Mouse (Mus musculus): Measurements from ENCODE around the gene St3gal4.

St3gal4 gene

GRCm38 (mm10) chr9:35128564-35128963 is 9.5 kb upstream of the St3gal4 start:
- DNase-seq (ENCODE audit: low spot score) = no peak

GRCm38 (mm10) chr9:35127561-35127960 is 8.5 kb upstream of the St3gal4 start:
- DNase-seq (ENCODE audit: low spot score) = no peak

- no peak for DNase-seq (ENCODE audit: low spot score)
Measured at GRCm38 (mm10) chr9:35127147-35127546, 8.1 kb upstream of the St3gal4 start.

- no peak for DNase-seq (ENCODE audit: low spot score)
Measured at GRCm38 (mm10) chr9:35124678-35124955, 5.5 kb upstream of the St3gal4 start.

GRCm38 (mm10) chr9:35123804-35124677 is 5.0 kb upstream of the St3gal4 start:
- peak; percentile 52 for DNase-seq (ENCODE audit: low spot score)

- no peak for DNase-seq (ENCODE audit: low spot score)
Measured at GRCm38 (mm10) chr9:35123456-35123803, 4.4 kb upstream of the St3gal4 start.

- DNase-seq (ENCODE audit: low spot score) = peak; percentile 41
Measured at GRCm38 (mm10) chr9:35122551-35123266, 3.6 kb upstream of the St3gal4 start.

- no peak for DNase-seq (ENCODE audit: low spot score)
Measured at GRCm38 (mm10) chr9:35118563-35118962, 505 bp downstream of the St3gal4 start.

GRCm38 (mm10) chr9:35117384-35118295 is 1.4 kb downstream of the St3gal4 start:
- DNase-seq (ENCODE audit: low spot score) = peak; percentile 67

- peak; percentile 80 for DNase-seq (ENCODE audit: low spot score)
Measured at GRCm38 (mm10) chr9:35116391-35117381, 2.4 kb downstream of the St3gal4 start.

- no peak for DNase-seq (ENCODE audit: low spot score)
Measured at GRCm38 (mm10) chr9:35115804-35116203, 3.3 kb downstream of the St3gal4 start.

- no peak for DNase-seq (ENCODE audit: low spot score)
Measured at GRCm38 (mm10) chr9:35115299-35115698, 3.8 kb downstream of the St3gal4 start.

GRCm38 (mm10) chr9:35114234-35114633 is 4.8 kb downstream of the St3gal4 start:
- DNase-seq (ENCODE audit: low spot score) = no peak

GRCm38 (mm10) chr9:35111941-35112595 is 7.0 kb downstream of the St3gal4 start:
- no peak for DNase-seq (ENCODE audit: low spot score)

- DNase-seq (ENCODE audit: low spot score) = no peak
Measured at GRCm38 (mm10) chr9:35111446-35111845, 7.6 kb downstream of the St3gal4 start.

GRCm38 (mm10) chr9:35110567-35110966 is 8.5 kb downstream of the St3gal4 start:
- no peak for DNase-seq (ENCODE audit: low spot score)

- DNase-seq (ENCODE audit: low spot score) = no peak
Measured at GRCm38 (mm10) chr9:35110051-35110450, 9.0 kb downstream of the St3gal4 start.

- DNase-seq (ENCODE audit: low spot score) = no peak
Measured at GRCm38 (mm10) chr9:35108916-35109315, 10.2 kb downstream of the St3gal4 start.

- DNase-seq (ENCODE audit: low spot score) = no peak
Measured at GRCm38 (mm10) chr9:35108066-35108465, 11.0 kb downstream of the St3gal4 start.

- DNase-seq (ENCODE audit: low spot score) = no peak
Measured at GRCm38 (mm10) chr9:35107396-35107795, 11.7 kb downstream of the St3gal4 start.
